Mouse (Mus musculus) stomach, embryonic 14.5 days (tissue): ENCODE results near the gene Leo1. TPM values are rescaled to one million over a fixed set of nuclear protein-coding genes. Genes with fewer than 3 reads are reported as not detected.

Experiments
- ATAC-seq: fragments of 200-750 bp; cut with Nextera tagmentation; 2 replicates; pipeline ENCODE4 v1.8.0; 2017; ENCODE audit warnings: low read depth, moderate TSS enrichment; ENCODE audit not compliant: insufficient number of reproducible peaks, insufficient read depth, low FRiP score
- H3K27ac ChIP-seq: fragments of 300-500 bp; sonication (generic); 2 replicates; pipeline ENCODE4 v1.5.1; 2014; ENCODE audit warnings: mild to moderate bottlenecking, low read length, moderate library complexity, mixed read lengths
- H3K27me3 ChIP-seq: fragments of 300-500 bp; sonication (generic); 2 replicates; pipeline ENCODE4 v1.6.1; 2014; ENCODE audit warnings: low read length, control low read depth, mixed read lengths; ENCODE audit not compliant: control insufficient read depth, insufficient read depth
- H3K36me3 ChIP-seq: fragments of 300-500 bp; sonication (generic); 2 replicates; pipeline ENCODE4 v1.6.1; 2014; ENCODE audit warnings: mild to moderate bottlenecking, control low read depth, low read length, moderate library complexity, mixed read lengths; ENCODE audit not compliant: control insufficient read depth, insufficient read depth
- H3K4me1 ChIP-seq: fragments of 300-500 bp; sonication (generic); 2 replicates; pipeline ENCODE4 v1.6.1; 2014; ENCODE audit warnings: low read length, control low read depth, mixed read lengths; ENCODE audit not compliant: control insufficient read depth, insufficient read depth
- H3K4me2 ChIP-seq: fragments of 300-500 bp; sonication (generic); replicated peaks from 2 replicates; pipeline ENCODE4 v1.6.1; 2014; ENCODE audit warnings: low read depth, low read length, control low read depth
- H3K4me3 ChIP-seq: fragments of 300-500 bp; sonication (generic); 2 replicates; pipeline ENCODE4 v1.5.1; 2014; ENCODE audit warnings: low read depth, low read length, control low read depth
- H3K9ac ChIP-seq: fragments of 300-500 bp; sonication (generic); replicated peaks from 2 replicates; pipeline ENCODE4 v1.6.1; 2014; ENCODE audit warnings: low read depth, mild to moderate bottlenecking, control low read depth, low read length, moderate library complexity, mixed read lengths
- H3K9me3 ChIP-seq: fragments of 300-500 bp; sonication (generic); 2 replicates; pipeline ENCODE4 v1.6.1; 2016; ENCODE audit warnings: low read depth, low read length, control low read depth; ENCODE audit not compliant: control insufficient read depth
- WGBS: fragments of 180-500 bp; shearing (Covaris S2); extraction: QIAGEN DNeasy Blood & Tissue Kit; methylation state at CpG from one replicate; pipeline ENCODE4 v1.1.7; 2014; 5-methylcytosine and 5-hydroxymethylcytosine counted together
- polyA plus RNA-seq: library from polyadenylated mRNA; unstranded; fragments of >200 nt; fragmentation: Nextera tagmentation; extraction: Ambion mirVana; gene quantifications from 2 replicates; pipeline ENCODE4 v1.2.1, GENCODE M21; 2014

Gene Leo1
- polyA plus RNA-seq, 1 experiment from 2014 or later, result 39.6 TPM

- Histone ChIP-seq H3K27ac (peak overlapping the region; percentile 41; the same call in 1 of the 2 replicates), H3K27me3 (no peaks in the 10 kb centered on the region), H3K4me3 (peak overlapping the region; percentile 90), H3K36me3 (no peaks in the 10 kb centered on the region), H3K9ac (peak overlapping the region; percentile 93; the same call in 1 of the 2 replicates), H3K9me3 (no peaks in the 10 kb centered on the region), H3K4me2 (peak overlapping the region; percentile 72), H3K4me1 (peaks cover 21% of the 10 kb centered on the region; the same call in 1 of the 2 replicates)
- no peak for ATAC-seq
- WGBS, result 11% methylated on average over 10 of the region's 10 CpGs
Observed at GRCm38 (mm10) chr9:75407803-75408202, 33.5 kb upstream of the Leo1 start.

- Histone ChIP-seq H3K4me1 (peaks cover 21% of the 10 kb centered on the region; the same call in 1 of the 2 replicates), H3K9me3 (no peaks in the 10 kb centered on the region), H3K27me3 (no peaks in the 10 kb centered on the region), H3K4me2 (peak overlapping the region; percentile 72), H3K9ac (peak overlapping the region; percentile 93), H3K4me3 (peak overlapping the region; percentile 90), H3K36me3 (no peaks in the 10 kb centered on the region), H3K27ac (peak overlapping the region; percentile 99; the same call in 1 of the 2 replicates)
- ATAC-seq, result no peak
- 3% methylated on average over 11 of the region's 11 CpGs for WGBS
Observed at GRCm38 (mm10) chr9:75408204-75408826, 33.0 kb upstream of the Leo1 start.

GRCm38 (mm10) chr9:75409031-75409851 lies 32.1 kb upstream of the Leo1 start:
- Histone ChIP-seq H3K9ac (peak overlapping the region; percentile 93), H3K27ac (peak overlapping the region; percentile 99), H3K9me3 (no peaks in the 10 kb centered on the region), H3K4me3 (peak overlapping the region; percentile 90), H3K36me3 (no peaks in the 10 kb centered on the region), H3K27me3 (no peaks in the 10 kb centered on the region), H3K4me2 (peak overlapping the region; percentile 72), H3K4me1 (peaks cover 26% of the 10 kb centered on the region)
- WGBS, result under 1% methylated on average over 78 of the region's 90 CpGs
- peak; percentile 68 for ATAC-seq

- peak within 1 kb of the TSS; percentile 93 for H3K9ac ChIP-seq
- H3K9me3 ChIP-seq, result no peaks in the 10 kb centered on the region
Observed at GRCm38 (mm10) chr9:75409852-75410378, 31.4 kb upstream of the Leo1 start, which contains the start of gene Mapk6. Gene Mapk6, minus strand, starts transcription at chr9:75410005.

GRCm38 (mm10) chr9:75410868-75411487 lies 30.3 kb upstream of the Leo1 start:
- 64% methylated on average over 6 of the region's 6 CpGs for WGBS
- H3K4me1 ChIP-seq, result peaks cover 27% of the 10 kb centered on the region
- ATAC-seq, result no peak
- H3K9me3 ChIP-seq, result no peaks in the 10 kb centered on the region
- H3K9ac ChIP-seq, result no peak overlapping the region
- no peak overlapping the region for H3K27ac ChIP-seq
- H3K36me3 ChIP-seq, result no peaks in the 10 kb centered on the region
- 0 out of 2 replicates have a peak overlapping the region, but pooled peaks have one; percentile 72 for H3K4me2 ChIP-seq
- 0 out of 2 replicates have a peak overlapping the region, but pooled peaks have one; percentile 90 for H3K4me3 ChIP-seq
- no peaks in the 10 kb centered on the region for H3K27me3 ChIP-seq

More at GRCm38 (mm10) chr9:75409852-75410378, 31.4 kb upstream of the Leo1 start, which contains the start of gene Mapk6:
- Histone ChIP-seq H3K36me3 (no peaks in the 10 kb centered on the region), H3K4me2 (peak within 1 kb of the TSS; percentile 72), H3K4me1 (peaks cover 27% of the 10 kb centered on the region), H3K27me3 (no peaks in the 10 kb centered on the region), H3K4me3 (peak within 1 kb of the TSS; percentile 90), H3K27ac (peak within 1 kb of the TSS; percentile 99)
- under 1% methylated on average over 57 of the region's 58 CpGs for WGBS
- peak; percentile 93 for ATAC-seq

- Histone ChIP-seq H3K9ac (no peak overlapping the region), H3K4me3 (no peak overlapping the region), H3K36me3 (no peaks in the 10 kb centered on the region), H3K9me3 (no peaks in the 10 kb centered on the region), H3K4me1 (peaks cover 24% of the 10 kb centered on the region), H3K4me2 (no peak overlapping the region), H3K27me3 (no peaks in the 10 kb centered on the region), H3K27ac (no peak overlapping the region)
- no peak for ATAC-seq
- 82% methylated on average over 9 of the region's 9 CpGs for WGBS
Observed at GRCm38 (mm10) chr9:75411584-75411983, 29.7 kb upstream of the Leo1 start.

- no peak overlapping the region for H3K4me3 ChIP-seq
- no peaks in the 10 kb centered on the region for H3K36me3 ChIP-seq
- H3K27me3 ChIP-seq, result no peaks in the 10 kb centered on the region
- no peak for ATAC-seq
- no peak overlapping the region for H3K27ac ChIP-seq
- no peak overlapping the region for H3K9ac ChIP-seq
- H3K4me1 ChIP-seq, result peaks cover 17% of the 10 kb centered on the region
- H3K9me3 ChIP-seq, result no peaks in the 10 kb centered on the region
- WGBS, result 57% methylated on average over 5 of the region's 5 CpGs
- H3K4me2 ChIP-seq, result no peak overlapping the region
Observed at GRCm38 (mm10) chr9:75413206-75413605, 28.1 kb upstream of the Leo1 start.

GRCm38 (mm10) chr9:75414204-75414603 lies 27.1 kb upstream of the Leo1 start:
- Histone ChIP-seq H3K4me2 (no peak overlapping the region), H3K9ac (no peak overlapping the region), H3K27me3 (no peaks in the 10 kb centered on the region), H3K27ac (no peak overlapping the region), H3K36me3 (no peaks in the 10 kb centered on the region), H3K4me1 (peaks cover 17% of the 10 kb centered on the region), H3K9me3 (no peaks in the 10 kb centered on the region), H3K4me3 (no peak overlapping the region)
- 16% methylated on average over 5 of the region's 5 CpGs for WGBS
- no peak for ATAC-seq
